Mouse (Mus musculus) liver, embryonic 14.5 days (tissue): ENCODE results near the gene Zc3h15. TPM values are rescaled to one million over a fixed set of nuclear protein-coding genes. Genes with fewer than 3 reads are reported as not detected.

ENCODE experiments used
- ATAC-seq: fragments of 200-750 bp; cut with Nextera tagmentation; 2 replicates; pipeline ENCODE4 v1.8.0; 2017; ENCODE audit warnings: moderate number of reproducible peaks, mild to moderate bottlenecking, moderate library complexity; ENCODE audit not compliant: insufficient read depth
- DNase-seq, 3 experiments: peaks; one replicate each; pipeline ENCODE4 v3.0.0-alpha.2; 2012 to 2013; ENCODE audit warnings: low read depth in 3 of 3, low spot score in 3 of 3
- H3K27ac ChIP-seq: fragments of 300-500 bp; sonication (generic); 2 replicates; pipeline ENCODE4 v1.5.1; 2014; ENCODE audit warnings: moderate library complexity, mild to moderate bottlenecking, control low read depth, inconsistent platforms
- H3K27me3 ChIP-seq: fragments of 300-500 bp; sonication (generic); 2 replicates; pipeline ENCODE4 v1.6.1; 2014; ENCODE audit warnings: mild to moderate bottlenecking, low read length, moderate library complexity; ENCODE audit not compliant: control insufficient read depth, insufficient read depth
- H3K36me3 ChIP-seq: fragments of 300-500 bp; sonication (generic); replicated peaks from 2 replicates; pipeline ENCODE4 v1.6.1; 2014; ENCODE audit warnings: low read depth; ENCODE audit not compliant: control insufficient read depth, insufficient read depth
- H3K4me1 ChIP-seq, 2 experiments: fragments of 200-500 bp in 1 of 2; fragments of 300-500 bp in 1 of 2; sonication (generic) in 1 of 2; replicated peaks; 2 replicates each; pipeline ENCODE4 v1.6.1; 2012 to 2014; ENCODE audit warnings: antibody characterized with exemption in 1 of 2, inconsistent platforms in 1 of 2, low read length in 1 of 2; ENCODE audit not compliant: control insufficient read depth in 2 of 2, insufficient read depth in 2 of 2
- H3K4me2 ChIP-seq: fragments of 300-500 bp; sonication (generic); 2 replicates; pipeline ENCODE4 v1.6.1; 2014; ENCODE audit warnings: low read depth, mild to moderate bottlenecking, control low read depth, moderate library complexity
- H3K4me3 ChIP-seq, 2 experiments: fragments of 200-500 bp in 1 of 2; fragments of 300-500 bp in 1 of 2; sonication (generic) in 1 of 2; 2 replicates each; pipeline ENCODE4 v1.5.1; 2012 to 2014; ENCODE audit warnings: low read depth in 2 of 2, low read length in 2 of 2, mild to moderate bottlenecking in 2 of 2, control low read depth in 1 of 2, inconsistent platforms in 1 of 2, moderate library complexity in 1 of 2; ENCODE audit not compliant: insufficient read depth in 1 of 2
- H3K9ac ChIP-seq: fragments of 300-500 bp; sonication (generic); replicated peaks from 2 replicates; pipeline ENCODE4 v1.6.1; 2014; ENCODE audit warnings: mild to moderate bottlenecking, control low read depth, moderate library complexity
- H3K9me3 ChIP-seq: fragments of 300-500 bp; sonication (generic); 2 replicates; pipeline ENCODE4 v1.6.1; 2016; ENCODE audit warnings: low read length, mixed read lengths; ENCODE audit not compliant: control insufficient read depth
- CTCF ChIP-seq: IDR thresholded peaks from 2 replicates; pipeline ENCODE4 v1.5.1; 2016; ENCODE audit warnings: antibody characterized with exemption, low read depth, control low read depth
- EP300 ChIP-seq: IDR thresholded peaks from 2 replicates; pipeline ENCODE4 v1.6.1; 2016; ENCODE audit warnings: antibody characterized with exemption, low read depth
- WGBS: fragments of 180-500 bp; shearing (Covaris S2); extraction: QIAGEN DNeasy Blood & Tissue Kit; methylation state at CpG from one replicate; pipeline ENCODE4 v1.1.7; 2014; ENCODE audit not compliant: insufficient replicate concordance; 5-methylcytosine and 5-hydroxymethylcytosine counted together
- polyA plus RNA-seq, 2 experiments: library from polyadenylated mRNA; depleted of rRNA in 1 of 2; stranded (reverse) in 1 of 2; unstranded in 1 of 2; fragments of >200 nt; fragmentation: Nextera tagmentation in 1 of 2; extraction: Ambion mirVana in 1 of 2; gene quantifications; 2 replicates each; pipeline versions ENCODE4 v1.2.1 to v1.2.3; 2012 to 2014

Gene Zc3h15
- polyA plus RNA-seq, 2 experiments, result 40.7 to 50.2 TPM

DNA sequence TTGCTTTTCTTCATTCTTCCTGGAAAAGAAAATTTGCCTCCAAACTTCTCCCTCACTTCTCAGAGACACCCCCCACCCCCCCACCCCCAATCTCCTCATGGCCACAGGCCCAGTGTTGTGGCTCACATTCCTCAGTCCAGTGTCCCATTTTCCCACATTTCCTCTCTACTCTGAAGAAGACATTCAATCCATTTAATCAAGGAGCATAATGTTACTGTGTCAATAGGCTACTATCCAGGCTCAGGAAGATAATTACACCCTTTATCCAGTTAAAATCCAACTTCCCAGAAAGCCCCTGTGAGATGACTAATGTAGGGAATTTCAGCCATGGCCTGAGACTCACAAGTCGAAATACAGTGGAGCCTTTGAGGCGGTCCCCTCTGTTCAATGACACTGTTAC is 46.1 kb downstream of the Zc3h15 start:
- no peaks in the 10 kb centered on the region for H3K9me3 ChIP-seq
- H3K36me3 ChIP-seq, result no peaks in the 10 kb centered on the region
- no peaks in the 10 kb centered on the region for H3K4me1 ChIP-seq
- WGBS, result 43% methylated on average over 2 of the region's 2 CpGs
- H3K27me3 ChIP-seq, result no peaks in the 10 kb centered on the region
- TF ChIP-seq CTCF, result no peak
- no peak for TF ChIP-seq EP300
- ATAC-seq (no peak), DNase-seq (no peak)
- H3K4me2 ChIP-seq, result no peak overlapping the region
- no peak overlapping the region for H3K9ac ChIP-seq
- H3K4me3 ChIP-seq, result no peak overlapping the region
- H3K27ac ChIP-seq, result no peak overlapping the region

DNA sequence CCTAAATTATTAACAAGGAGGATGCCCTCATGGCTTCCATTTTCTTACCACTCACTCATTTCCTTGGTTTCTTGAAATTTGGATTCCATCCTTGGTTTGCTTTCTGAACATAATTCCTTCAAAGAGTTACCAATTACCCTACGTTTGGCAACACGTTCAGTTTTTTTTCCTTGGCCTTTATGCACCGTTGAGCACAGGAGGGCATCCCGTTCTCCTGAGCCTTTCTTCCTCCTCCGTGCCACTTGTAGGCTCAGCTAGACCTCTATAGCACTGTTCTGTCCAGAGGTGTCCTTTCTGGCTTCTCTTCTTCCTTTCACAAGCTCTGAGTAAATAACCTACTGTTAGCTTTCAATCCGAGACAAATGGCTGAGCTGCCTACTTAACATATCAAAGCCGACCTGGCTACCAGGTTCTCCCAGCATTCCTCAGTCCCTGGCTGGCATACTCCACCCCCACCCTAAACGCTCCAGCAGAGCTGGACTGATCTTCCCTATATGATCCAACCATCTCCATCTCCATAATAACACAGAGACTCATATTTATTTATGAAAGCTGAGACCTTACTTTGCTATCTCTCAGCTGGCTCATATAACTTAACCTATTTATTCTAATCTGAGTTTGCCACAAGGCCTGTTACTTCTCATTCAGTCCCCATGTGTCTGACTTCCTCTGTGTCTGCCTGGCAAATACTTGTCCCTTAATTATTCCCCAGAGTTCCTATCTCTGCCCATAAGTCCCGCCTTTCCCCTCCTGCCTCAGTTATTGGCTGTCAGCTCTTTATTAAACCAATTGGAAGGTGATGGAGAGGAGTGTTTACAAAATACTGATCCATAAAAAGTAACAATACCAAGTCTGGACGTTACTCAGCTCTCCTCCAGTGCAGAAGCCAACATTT is 48.7 kb downstream of the Zc3h15 start:
- TF ChIP-seq CTCF, result no peak
- no peak for TF ChIP-seq EP300
- 47% methylated on average over 10 of the region's 10 CpGs for WGBS
- H3K9me3 ChIP-seq, result no peaks in the 10 kb centered on the region
- H3K27ac ChIP-seq, result no peak overlapping the region
- H3K4me3 ChIP-seq, result no peak overlapping the region
- H3K36me3 ChIP-seq, result no peaks in the 10 kb centered on the region
- no peak overlapping the region for H3K4me2 ChIP-seq
- H3K27me3 ChIP-seq, result no peaks in the 10 kb centered on the region
- no peaks in the 10 kb centered on the region for H3K4me1 ChIP-seq
- ATAC-seq, result no peak
- no peak for DNase-seq
- no peak overlapping the region for H3K9ac ChIP-seq

GRCm38 (mm10) chr2:83694061-83694460 is 49.8 kb downstream of the Zc3h15 start:
- TF ChIP-seq EP300 (no peak), CTCF (no peak)
- H3K9me3 ChIP-seq, result no peaks in the 10 kb centered on the region
- H3K9ac ChIP-seq, result no peak overlapping the region
- H3K27me3 ChIP-seq, result no peaks in the 10 kb centered on the region
- no peak overlapping the region for H3K4me3 ChIP-seq
- ATAC-seq, result no peak
- 65% methylated on average over 7 of the region's 7 CpGs for WGBS
- no peaks in the 10 kb centered on the region for H3K4me1 ChIP-seq
- H3K36me3 ChIP-seq, result no peaks in the 10 kb centered on the region
- H3K27ac ChIP-seq, result no peak overlapping the region
- DNase-seq, result no peak
- no peak overlapping the region for H3K4me2 ChIP-seq

DNA sequence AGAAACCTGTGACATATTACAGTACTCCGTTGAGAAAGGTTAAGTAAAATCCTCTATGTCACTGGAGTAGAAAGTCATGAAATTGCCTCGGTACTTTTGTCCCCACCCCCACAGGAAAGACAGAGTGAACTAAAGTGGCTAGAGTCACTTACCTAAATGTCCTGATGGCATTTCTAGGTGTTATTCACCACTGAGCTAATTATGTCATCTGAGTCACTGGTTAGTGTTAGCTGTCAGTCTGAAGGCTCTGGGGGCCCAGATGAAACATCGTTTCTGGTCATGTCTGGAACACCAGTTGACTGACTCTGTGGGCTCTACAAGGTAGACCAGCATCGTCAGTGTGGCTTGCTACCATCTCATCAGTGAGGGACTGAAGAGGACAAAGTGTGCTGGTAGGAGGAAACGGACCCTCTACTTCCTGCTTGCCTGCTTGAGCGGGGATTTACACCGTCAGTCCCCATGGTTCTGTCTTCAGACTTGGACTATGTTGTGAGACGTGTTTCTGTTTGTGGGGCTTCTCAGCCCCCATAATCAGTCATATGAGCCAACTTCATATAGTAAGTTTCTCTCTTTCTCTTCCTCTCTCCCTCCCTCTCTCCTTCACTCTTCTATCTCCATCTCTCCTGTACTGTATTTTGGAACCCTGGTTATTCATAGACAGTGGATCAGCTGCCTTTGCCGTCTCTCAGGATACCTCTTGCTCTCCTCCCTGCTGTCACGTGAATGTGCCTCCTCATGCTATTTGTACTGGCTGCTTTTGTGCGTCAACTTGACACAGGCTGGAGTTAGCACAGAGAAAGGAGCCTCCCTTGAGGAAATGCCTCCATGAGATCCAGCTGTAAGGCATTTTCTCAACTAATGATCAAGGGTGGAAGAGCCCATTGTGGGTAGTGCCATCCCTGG is 51.4 kb downstream of the Zc3h15 start:
- TF ChIP-seq EP300 (no peak), CTCF (no peak)
- Histone ChIP-seq H3K9me3 (no peaks in the 10 kb centered on the region), H3K36me3 (no peaks in the 10 kb centered on the region), H3K4me2 (no peak overlapping the region), H3K4me1 (no peaks in the 10 kb centered on the region), H3K27me3 (no peaks in the 10 kb centered on the region), H3K4me3 (no peak overlapping the region), H3K27ac (no peak overlapping the region), H3K9ac (no peak overlapping the region)
- ATAC-seq, result no peak
- no peak for DNase-seq
- 45% methylated on average over 11 of the region's 11 CpGs for WGBS

GRCm38 (mm10) chr2:83698484-83698883 is 54.2 kb downstream of the Zc3h15 start:
- DNase-seq, result no peak
- 0 out of 4 replicates have a peak, but pooled peaks cover 0 to 3% of the 10 kb centered on the region in 2 experiments for H3K4me1 ChIP-seq
- H3K9me3 ChIP-seq, result no peaks in the 10 kb centered on the region
- H3K4me3 ChIP-seq, result no peak overlapping the region
- no peak overlapping the region for H3K4me2 ChIP-seq
- no peaks in the 10 kb centered on the region for H3K27me3 ChIP-seq
- no peaks in the 10 kb centered on the region for H3K36me3 ChIP-seq
- peak; percentile 22; the same call in 1 of the 2 replicates for TF ChIP-seq CTCF
- no peak for TF ChIP-seq EP300
- 34% methylated on average over 1 of the region's 1 CpGs for WGBS
- H3K27ac ChIP-seq, result no peak overlapping the region
- no peak overlapping the region for H3K9ac ChIP-seq
- ATAC-seq, result no peak
